Mouse (Mus musculus): Measurements from ENCODE around the gene Hmcn2.

- TF ChIP-seq CTCF (IDR thresholded peaks at IDR 0.05; ENCODE audit: extremely low read depth, insufficient read depth, low read length), result no peak
- no peak for TF ChIP-seq POLR2A (IDR thresholded peaks at IDR 0.05; ENCODE audit: extremely low read depth, insufficient read depth, low read length)
These were observed 6.0 kb upstream of the Hmcn2 start for GRCm38 (mm10) chr2:31308257-31308656.
